Mouse (Mus musculus): ENCODE results near the gene Zmiz1.

Zmiz1 gene

DNA sequence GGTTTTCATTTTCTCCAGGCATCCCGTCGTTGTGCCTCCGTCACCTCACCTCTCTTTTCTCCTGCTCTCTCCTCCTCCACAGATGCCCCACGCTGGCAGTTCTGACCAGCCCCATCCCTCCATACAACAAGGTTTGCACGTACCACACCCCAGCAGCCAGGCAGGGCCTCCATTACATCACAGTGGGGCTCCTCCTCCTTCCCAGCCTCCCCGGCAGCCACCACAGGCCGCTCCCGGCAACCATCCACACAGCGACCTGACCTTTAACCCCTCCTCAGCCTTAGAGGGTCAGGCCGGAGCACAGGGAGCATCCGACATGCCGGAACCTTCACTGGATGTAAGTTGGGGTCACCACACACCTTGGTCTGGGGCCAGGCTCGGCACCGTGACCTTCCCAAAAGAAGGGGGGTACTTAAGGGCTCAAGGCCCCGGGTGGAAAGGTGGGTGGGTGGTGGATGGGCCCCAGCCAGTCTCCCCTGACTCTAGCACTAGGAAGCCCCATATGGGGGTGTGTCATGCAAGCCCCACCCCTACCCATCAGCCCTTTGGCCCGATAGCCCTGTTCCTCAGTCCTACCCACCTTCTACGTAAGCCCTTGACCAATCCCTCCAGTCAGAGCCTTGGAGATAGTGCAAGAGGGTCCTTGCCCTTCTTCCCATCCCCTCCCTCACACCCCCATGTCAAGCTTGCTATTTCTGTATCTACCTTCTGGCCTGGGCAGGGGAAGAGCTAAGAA lies 202.4 kb downstream of the Zmiz1 start:
- peak; percentile 22 for DNase-seq

DNA sequence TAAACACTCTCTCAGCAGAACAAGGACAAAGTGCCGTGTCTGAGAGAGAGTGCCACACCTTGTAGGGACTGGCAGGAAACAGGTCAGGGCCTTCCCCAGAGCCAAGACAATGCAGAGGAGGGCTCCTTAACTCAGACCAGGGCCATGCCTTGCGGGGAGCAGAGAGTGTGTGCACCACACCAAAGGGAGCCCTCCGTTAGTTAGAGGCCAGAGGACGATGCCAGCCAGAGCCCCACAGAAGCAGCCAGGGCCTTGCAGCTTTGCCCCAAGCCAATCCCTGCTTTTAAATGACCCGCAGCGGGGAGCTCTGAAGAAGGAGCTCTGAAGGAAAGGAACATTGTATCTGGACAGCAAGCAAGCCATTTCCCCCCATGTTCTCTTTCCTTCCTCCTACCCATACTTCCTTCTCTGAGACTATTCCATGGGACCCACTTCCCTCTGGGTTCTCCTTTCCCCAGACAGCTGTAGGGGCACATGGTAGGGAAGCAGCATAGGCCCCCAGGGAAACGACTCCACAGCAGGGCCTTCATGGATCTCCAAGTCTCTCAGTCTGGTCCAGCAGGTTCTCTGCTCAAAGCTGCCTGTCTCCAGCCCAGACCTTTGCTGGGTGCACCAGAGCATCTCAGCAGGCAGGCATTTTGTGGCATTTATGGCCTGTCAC lies 204.8 kb downstream of the Zmiz1 start:
- no peak for DNase-seq

DNA sequence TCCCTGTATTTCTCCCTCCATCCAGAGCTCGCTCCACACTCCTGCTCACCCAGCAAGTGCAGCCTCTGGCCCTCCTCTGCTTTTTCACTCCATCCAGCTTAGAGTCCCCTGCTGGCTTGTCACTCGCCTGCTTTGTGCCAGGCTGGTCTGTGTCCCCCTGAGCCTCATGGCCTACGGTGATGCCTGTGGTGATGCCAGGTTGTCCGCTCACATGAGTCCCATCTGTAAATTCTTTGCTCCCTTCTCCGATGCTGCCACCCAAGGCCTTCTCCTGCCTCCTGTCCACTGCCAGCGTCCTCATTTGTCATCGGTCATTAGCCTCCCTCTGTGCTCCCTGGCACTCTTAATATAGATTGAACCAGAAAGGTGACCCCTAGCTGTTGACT lies 205.3 kb downstream of the Zmiz1 start:
- DNase-seq = no peak

DNA sequence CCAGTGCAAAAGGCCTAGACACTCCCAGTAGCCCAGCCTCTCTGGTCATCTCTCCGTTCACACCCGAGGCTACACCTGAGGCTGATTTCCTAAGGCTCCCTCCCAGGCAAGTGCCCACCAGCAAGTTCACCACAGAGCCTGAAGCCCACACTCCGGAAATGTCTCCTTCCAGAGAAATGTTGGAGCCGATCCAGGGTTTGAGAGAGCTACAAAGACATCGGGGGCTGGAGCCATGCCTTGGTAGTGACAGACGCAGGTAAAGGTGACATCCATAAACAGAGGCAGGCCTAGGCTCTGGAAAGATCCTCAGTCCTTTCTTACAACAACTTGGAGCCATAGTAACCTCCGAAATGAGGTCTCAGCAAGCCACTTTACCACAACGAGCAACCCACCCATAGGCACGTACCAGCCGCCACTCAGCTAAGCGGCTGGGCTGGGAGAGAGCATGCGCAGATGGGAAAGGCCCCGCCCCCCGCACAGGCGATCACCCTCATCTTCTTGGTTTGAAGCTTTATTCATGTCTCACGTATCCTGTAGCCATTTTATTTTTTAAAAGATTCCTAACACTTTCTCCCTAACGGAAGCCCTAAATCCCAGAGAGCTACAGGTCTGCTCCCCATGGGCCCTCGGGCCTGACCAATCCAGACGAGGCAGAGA lies 206.5 kb downstream of the Zmiz1 start:
- DNase-seq = no peak

DNA sequence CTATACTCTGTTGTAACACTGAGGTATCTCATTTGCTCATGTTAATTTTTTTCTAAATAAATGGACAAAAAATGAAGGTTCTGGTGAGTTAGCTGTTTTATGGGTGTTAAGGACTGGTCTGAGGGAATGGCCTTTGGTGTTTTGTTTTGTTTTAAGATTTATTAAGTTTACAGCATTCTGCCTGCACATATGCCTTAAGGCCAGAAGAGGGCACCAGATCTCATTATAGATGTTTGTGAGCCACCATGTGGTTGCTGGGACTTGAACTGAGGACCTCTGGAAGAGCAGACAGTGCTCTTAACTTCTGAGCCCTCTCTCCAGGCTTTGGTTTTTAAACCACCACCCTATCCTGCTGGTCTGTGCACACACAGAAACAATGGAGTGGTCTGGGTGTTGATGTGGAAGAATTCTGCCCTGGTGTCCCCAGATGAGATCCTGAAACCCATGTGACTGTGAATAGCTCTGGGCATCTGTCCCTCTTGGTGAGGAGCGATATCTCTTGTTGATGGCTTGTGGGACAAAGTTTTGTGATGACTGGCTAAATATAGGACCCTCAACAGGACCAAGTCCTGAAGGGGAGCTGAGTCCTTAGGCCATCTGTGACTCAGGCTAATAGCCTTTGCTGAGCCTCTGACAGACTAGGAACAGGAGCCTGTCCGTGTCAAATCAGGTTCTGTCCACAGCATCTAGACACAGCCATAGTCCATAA lies 207.8 kb downstream of the Zmiz1 start:
- no peak for DNase-seq

DNA sequence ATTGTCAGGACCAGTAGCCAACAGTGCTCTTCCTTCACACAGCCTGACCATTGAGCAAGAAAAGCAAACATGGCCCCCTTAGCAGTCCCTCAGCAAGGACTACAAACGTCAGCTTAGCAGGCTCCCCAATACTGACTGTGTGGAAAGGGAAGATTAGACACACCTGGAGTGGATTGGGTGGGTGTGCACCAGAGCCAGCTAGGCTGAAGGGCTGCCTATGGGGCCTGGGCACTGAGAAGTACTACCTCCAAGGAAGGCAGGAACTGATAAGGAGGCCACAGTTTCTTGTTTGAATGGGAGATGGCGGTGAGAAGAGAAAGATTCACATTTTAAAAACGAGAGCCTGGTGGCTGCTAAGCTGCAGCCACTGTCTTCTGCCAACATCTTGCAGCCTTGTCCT lies 208.6 kb downstream of the Zmiz1 start:
- DNase-seq = peak; percentile 51

DNA sequence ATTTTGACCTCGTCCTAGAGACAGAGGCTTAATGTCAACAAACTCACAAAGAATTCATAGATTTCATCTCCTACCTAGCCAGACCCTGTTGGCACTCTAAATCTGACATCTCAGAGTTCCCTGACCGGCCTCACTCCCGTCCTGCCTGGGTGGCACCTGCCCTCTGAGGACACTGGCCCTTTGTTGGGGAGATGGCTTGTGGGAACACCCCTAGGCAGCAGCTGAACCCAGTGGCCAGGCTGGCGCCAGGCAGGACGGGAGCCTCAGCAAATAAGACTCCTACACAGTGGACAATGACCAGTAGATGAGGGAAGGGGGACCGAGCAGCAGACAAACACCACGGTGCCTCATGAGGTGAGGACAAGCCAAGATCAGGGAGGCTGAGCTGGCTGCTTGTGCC lies 220.6 kb downstream of the Zmiz1 start:
- DNase-seq = no peak

DNA sequence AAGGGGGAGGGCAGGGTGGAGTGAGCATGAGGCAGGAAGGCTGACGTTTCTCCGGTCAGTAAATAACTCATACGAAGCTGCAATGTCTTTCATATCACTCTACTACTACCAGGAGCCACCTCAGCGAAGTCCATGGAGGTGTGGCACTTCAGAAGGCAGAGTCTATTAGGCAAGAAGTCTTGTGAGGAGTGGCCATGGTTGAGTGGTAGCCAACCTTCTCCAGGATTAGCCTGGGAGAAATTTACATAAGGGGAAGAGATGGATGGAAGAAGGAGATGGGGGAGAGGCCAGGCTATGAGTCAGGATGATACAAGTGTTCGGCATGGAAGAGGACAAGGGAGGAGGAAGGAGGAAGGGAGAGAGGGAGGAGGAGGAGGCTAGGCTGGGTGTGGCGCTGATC lies 223.0 kb downstream of the Zmiz1 start:
- no peak for DNase-seq

DNA sequence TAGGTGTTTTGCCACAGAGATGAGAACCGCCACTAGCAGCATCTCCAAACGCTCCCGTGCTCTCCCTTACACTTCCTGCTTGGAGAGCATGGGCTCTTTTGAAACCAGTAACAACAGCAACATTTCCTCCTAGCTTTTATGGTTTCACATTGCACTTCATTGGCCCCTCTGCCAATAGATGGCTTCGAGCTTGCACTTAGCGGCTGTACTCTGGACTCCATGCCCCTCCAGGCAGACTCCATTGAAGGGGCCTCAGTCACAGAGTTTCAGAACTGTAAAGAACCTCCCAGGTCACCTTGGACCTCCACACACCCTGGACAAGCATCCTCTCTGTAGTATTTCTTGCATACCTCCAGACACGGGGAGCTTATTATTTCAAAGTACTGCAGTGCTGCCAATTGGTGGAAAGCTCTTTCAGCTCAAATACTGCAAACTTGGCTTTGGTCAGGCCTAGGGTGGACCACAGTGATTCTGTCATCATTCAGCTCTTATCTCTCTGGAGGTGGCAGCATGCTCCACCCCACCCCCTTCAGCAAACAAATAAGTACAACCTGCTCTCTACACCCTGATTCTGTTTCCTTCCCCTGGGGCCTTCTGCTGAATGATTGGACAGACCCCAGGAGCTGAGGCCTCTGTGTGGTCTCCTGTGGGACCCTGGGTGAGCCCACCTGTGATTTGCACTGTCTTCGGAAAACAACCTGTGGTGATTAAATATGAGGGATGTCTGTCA lies 227.4 kb downstream of the Zmiz1 start:
- DNase-seq = no peak

DNA sequence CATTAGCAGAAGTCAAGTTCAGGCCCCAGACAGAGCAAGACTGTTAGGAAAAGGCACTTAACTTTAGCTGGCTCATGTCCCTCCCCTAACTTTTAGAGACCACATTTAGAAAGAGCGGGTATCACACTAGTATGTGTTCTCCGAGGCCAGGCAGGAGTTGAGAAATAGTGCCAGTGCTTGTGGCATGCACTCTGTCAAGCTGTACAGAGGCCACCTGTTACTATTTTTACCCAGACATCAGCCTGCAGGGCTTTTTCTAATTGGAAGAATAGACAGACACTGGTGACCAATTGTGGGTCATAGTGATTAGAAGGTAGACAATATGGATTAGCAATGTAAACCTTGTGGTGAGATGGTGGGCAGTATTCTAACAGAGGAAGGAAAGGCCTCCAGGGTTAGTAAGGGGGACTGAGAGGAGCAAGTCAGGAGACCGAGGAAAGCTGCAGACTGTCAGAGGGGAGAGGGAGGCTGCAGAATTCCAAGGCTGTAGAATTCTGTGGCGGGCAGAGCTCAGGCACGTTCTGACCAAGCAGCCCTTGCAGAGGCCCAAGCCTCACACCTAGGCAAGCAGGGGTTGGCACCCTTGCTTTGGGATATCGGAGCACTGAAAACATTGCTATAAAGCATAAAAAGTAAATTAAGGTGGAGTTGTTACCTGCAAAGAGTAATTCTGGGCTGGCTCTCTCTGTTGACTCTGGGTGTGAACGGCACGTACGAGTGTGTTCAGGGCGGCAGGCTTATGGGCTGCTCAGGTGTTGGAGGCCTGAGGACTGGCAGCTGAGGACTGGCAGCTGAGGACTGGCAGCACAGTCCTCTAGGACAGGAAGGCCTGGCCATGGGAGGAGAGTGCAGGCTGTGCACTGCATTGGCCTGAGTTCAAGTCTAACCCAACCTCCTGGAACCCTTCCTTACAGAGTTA lies 228.3 kb downstream of the Zmiz1 start:
- no peak for DNase-seq

DNA sequence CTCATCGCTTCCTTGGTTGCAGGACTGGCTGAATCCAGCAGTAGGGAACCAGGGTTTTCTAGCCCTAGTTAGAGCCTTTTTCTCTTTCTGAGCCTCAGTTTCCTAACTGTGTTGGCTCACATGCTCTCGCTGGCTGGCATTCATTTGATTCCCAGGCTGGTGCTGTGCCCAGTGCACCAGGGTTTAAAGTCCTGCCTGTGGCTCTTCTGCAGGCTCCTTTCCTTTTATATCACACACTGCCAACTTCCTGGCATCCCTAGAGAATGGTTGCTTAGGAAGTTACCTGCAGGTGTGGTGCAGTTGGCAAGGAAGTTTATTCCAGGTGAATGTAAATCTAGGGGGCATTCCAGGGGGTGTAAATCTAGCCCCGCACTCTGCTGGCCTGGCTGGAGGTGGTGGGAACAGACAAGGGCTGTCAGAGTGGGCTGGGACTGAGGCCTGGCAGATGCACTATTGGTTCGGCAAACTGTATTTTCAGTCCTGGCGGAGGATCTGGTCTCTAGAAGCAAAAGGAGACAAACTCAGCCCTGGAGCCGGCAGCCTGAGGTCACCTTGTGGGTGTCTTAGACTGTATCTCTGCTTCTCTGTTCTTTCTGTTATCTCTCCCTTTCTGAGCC lies 234.4 kb downstream of the Zmiz1 start:
- DNase-seq = no peak

DNA sequence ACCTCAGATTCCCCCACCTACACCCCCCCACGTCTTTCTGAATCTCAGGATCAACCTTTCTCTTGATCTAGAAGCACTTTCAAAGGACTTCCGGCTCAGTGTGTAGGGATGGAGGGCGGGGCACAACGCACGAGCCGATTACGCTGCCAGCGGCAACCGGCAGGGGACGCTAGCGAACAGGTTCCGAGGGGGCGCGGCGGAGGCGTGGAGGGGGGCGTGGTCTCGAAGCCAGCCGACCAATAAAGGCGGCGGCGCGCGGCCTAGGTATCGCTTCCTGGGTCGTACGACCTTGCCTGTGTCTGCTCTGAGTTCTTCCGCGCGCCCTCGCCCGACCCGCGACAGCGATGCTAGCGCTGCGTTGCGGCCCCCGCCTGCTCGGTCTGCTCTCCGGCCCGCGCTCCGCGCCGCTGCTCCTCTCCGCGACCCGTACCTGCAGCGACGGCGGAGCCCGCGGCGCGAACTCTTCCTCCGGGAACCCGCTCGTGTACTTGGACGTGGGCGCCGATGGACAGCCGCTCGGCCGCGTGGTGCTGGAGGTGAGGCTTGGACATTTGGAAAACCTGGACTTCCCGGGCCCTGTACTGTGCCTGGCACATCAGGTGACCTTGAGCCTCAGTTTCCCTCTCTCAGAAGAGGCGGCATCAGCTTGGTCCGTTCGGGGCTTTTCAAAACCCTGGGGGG lies 235.0 kb downstream of the Zmiz1 start, which contains the start of gene Ppif:
TSS of gene Ppif (plus strand) at position 267 of the 681 bp plus-strand sequence.
- DNase-seq = peak; percentile 96

DNA sequence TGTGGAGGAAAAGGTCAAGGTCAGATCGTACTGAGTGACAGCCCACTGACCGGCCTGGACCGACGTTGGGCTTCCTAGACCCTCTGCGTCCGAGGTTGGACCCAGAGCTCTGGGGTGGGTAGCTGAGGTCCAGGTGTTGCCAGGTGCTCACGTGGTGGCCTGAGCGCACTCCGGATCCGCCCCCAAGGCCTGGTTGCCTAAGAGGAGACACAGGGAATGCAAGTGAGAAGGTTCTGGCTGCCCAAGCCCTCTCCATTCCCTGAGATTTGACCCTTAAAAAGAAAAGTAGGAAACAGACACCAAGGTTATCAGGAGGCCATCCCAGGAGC lies 235.5 kb downstream of the Zmiz1 start:
- DNase-seq = peak; percentile 50

DNA sequence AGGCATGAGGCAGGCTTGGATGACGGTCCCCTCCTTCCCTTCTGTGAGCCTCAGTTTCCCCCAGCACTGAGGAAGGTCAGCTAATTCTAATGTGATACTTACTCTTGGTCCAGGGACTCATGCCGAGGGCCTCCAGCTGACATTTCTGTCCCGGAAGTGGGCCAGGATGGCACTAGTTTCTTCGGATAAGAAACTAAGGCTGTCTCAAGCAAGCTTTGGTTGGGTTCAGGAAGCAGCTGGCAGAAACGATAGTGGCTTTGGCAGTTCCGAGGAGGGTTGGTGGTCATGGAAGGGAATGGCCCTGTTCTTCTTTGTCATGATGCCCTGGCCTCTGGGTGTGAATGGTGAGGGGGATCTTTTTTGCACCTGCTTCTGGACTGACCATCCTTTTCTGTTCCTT lies 236.1 kb downstream of the Zmiz1 start:
- peak; percentile 31 for DNase-seq

DNA sequence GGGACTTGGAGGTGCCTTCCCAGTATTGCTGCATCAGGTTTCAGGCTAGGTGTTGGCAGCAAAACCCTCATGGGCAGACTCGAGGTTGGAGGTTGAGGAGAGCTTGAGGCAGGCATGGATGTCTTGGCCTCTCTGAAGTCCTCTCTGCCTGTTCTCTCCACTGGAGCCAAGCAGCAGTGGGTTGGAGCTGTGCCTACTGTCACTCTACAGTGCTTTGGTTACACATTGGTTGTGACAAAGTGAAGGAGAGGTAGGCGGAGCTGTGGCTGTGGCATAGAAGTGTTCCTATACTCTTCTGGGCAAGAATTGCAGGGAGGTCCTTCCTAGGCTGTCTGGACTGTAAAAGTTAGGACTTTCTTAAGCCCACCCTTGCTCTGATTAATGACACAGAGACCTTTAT lies 237.4 kb downstream of the Zmiz1 start:
- DNase-seq = no peak

DNA sequence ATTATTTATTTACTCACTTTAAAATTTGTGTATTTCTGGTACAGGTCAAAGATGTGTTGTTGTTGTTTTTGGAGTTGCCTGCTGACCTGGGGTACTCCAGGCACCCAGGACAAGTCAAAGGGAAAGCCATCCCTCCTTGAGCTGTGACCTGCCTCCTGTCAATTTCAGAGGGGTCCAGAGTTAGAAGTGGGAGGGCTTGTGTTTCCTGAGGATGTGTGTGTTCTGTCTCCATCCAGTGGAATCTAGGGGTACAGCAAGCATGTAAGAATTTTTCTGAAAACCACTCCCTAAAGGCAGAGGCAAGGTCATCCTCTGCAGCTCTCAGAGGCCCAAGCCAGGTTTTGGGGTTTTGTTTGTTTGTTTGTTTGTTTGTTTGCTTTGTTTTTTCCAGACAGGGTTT lies 243.0 kb downstream of the Zmiz1 start:
- no peak for DNase-seq

DNA sequence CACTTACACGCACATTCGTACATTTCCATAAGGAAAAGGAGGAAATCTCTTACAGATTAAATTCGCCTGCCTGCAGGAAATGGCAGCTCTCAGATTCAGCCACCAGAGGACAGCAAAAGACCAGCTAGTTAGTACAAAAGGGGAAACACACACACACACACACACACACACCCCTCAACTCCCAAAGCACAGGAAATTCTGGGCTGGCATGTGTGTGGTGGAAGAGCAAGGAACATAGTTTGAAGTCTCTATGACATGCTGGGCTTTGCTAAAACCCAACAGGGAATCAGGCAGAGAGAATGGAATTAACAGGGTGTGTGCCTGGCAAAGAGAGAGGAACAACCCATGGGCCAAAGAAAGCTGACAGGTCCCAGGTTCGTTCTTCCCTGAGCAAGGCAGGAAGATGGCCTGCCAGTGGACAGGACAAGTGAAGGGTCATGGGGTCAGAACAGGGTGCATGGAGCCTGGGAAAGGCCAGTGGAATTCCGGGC lies 248.8 kb downstream of the Zmiz1 start:
- DNase-seq = peak; percentile 45

DNA sequence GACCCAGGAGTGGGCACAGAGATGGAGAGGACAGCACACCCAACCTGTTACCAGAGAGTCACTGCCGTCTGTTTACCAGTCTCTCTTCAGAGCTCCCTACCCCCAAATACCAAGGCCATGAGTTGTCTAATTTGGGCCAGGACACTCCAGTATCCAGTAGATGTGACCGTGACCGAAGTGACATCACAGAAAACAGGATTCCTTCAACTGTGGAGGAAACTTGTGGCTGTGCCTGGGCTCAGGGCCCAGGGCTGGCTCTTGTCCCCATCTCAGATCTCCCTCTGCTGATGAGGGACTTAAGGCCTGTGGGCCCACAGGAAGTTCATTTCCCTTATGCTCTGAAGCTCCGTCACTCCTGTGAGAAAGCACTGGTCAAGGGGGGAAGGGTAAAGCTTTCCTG lies 249.5 kb downstream of the Zmiz1 start:
- no peak for DNase-seq

DNA sequence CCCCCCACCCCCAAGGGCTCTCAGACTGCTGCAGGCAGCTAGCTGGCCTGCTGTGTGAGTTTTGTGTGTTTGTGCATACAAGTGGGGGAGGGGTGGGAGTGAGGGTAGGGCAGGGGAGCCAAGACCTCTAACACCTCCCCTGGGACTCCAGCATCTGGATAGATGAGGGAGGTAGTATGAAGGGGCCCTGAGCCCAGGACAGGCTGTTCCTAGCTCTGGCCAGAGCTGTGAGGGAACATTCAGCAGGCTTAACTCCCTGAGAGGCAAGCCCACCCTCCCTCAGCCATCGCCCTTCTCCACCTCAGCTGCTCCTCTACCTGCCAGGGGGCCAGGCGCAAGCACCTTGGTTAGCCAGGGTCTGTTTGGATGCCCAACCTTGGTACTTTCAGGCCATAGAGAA lies 249.9 kb downstream of the Zmiz1 start:
- no peak for DNase-seq

DNA sequence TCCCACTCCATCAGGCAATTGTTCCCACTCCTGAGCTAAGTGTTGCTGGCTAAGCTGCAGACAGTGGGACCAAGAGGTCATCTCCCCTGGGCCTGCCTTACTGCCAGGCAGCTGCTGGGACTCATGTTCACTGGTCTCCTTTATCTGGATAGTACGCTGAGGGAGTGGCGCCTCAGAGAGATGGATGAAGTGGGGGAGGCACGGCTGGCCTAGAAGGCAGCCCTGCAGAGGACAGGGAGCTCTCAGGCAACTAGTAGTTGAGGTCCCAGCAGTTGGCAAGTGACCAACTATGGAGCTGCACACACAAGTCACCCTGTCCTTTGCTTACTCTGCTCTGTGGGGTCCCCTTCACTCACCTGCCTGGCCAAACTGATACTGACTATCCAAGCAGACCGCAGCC lies 251.1 kb downstream of the Zmiz1 start:
- DNase-seq = peak; percentile 46

DNA sequence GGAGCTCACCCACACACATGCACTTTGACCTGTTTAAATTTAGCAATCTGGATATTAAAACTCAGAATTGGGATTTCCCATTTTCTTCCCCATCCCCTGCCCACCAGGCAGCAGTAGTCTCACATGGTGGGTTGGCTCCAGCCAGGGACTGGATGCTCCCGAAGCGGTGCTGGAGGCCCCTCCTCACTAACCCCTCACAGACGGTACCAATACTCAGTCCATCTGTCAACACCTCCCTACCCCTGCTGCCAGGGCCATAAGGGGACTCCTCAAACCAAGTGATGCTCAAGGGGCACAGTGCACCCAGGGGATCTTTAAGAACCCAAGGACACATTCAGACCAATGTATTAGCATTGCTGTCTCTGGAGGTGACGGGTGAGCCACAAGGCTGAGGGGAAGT lies 251.7 kb downstream of the Zmiz1 start:
- no peak for DNase-seq
